Mouse (Mus musculus) T-helper 2 cell (primary cell): ENCODE measurements around the gene Abcb9.

Experiments used
- in situ Hi-C: fragments of 300-600 bp; cut with MboI, MseI; formaldehyde crosslinking; loops from one replicate; pipeline ENCODE4 v1.15.1; 2025; ENCODE audit warnings: high pct_unique_total_duplicates

The Abcb9 gene

GRCm38 (mm10) chr5:124014791-124015251 is 80.8 kb downstream of the Abcb9 start:
- in situ Hi-C loops: no loop called here

GRCm38 (mm10) chr5:124014180-124014579 is 81.4 kb downstream of the Abcb9 start:
- in situ Hi-C loops: no loop called here

DNA sequence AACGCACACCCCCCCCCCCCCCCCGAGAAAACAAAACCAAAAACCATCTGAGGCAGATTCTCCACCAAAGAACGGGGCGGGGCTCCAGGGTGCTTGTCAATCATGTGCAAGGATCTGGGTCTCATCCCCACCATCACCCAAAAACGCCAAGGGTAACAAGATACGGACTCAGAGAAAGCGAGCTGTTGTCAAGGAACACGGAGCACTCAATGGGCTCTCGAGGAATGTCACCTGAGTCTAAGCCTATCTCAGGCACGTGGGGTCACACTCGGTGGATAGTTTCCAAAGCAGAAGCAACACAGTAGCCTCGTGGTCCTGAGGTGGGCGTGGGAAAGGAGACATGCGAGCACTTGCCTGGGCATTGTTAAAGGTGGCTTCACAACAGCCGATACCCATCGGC is 81.9 kb downstream of the Abcb9 start:
- in situ Hi-C loops: no loop called here

DNA sequence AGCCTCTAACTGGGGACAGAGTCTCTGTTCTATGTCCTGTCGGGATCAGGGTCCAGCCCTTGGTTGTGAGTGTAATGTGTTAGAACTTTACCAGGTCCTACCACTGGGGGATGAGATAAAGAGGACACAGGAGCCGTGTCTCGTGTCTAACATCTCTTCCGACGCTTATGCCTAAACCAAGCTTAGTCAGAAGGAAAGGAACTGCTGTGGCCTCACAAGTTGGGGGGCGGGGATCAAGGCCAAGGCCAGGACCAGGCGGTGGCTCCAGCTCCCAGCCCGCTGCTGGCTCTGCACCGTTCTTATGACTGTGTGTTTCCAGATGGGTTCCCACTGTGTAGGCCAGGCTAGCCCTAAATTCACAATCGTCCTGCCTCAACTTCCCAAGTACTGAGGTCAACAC is 82.7 kb downstream of the Abcb9 start:
- in situ Hi-C loops: no loop called here

DNA sequence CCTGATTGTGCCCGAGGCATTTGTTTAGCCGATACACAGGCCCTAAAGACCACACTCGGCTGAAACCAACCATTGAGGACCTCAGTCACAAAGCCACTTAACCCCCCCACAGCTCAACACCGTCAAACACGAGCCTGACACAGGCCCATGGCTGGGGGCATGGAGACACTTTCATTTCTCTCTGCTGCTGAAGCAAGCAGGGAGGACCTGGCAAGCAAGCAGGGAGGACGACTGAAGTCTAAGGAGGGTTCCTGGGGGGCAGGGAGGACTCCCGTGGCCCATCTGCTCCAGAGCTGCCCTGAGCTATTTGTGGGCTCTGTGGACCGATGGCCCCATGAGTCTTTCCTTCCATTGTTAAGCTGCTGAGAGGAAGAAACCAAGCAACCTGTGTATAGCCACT is 83.7 kb downstream of the Abcb9 start:
- in situ Hi-C loops: no loop called here
